Mouse (Mus musculus): Measurements from ENCODE around the gene Togaram1. TPM values are rescaled to one million over a fixed set of nuclear protein-coding genes. Genes with fewer than 3 reads are reported as not detected.
A peak's percentile ranks its signal among the peaks of the same experiment; 100 is the strongest.

Gene Togaram1
- 10 to 100 TPM; 39.1 to 39.4 TPM for total RNA-seq (2021)

GRCm38 (mm10) chr12:64965124-64966026, at the start of gene Togaram1, which contains the start of gene Klhl28:
Gene Togaram1 (plus strand): TSS chr12:64965804.
Gene Klhl28 (minus strand): TSS chr12:64965534.
- DNase-seq (ENCODE audit: extremely low spot score in 1 of 2, low spot score in 2 of 2), result peak; percentile 99 to 100
- intact Hi-C loops (cut with DNase I), result no loop called here

DNA sequence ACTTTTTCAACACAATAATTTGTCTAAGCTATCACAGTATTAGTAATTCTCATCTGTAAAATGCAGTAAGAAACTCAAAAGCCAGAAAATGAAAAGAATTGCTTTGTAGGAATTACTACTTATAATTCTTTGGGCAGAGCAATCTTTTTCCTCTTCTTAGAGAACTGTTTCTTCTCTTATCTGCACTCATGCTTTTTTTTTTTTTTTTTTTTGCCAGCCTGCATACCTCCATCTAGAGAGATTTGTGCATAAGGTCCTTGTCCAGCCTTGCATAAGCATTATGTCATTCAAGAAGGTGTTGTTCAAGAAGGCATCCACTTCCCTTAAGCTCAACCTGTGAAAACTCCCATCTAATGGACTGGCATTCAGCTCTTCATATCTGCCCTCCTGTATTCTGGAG, 48.9 kb upstream of the Togaram1 start:
- intact Hi-C loops (cut with DNase I), result no loop called here
- DNase-seq (ENCODE audit: extremely low spot score in 1 of 2, low spot score in 2 of 2), result no peak

- intact Hi-C loops (cut with DNase I), result no loop called here
Observed at GRCm38 (mm10) chr12:64917578-64918471, 47.8 kb upstream of the Togaram1 start, which contains the start of gene Gm527. Gene Gm527 (plus strand): TSS chr12:64917906.

GRCm38 (mm10) chr12:64937493-64937892, 28.1 kb upstream of the Togaram1 start:
- DNase-seq (ENCODE audit: extremely low spot score in 1 of 2, low spot score in 2 of 2), result no peak
- intact Hi-C loops (cut with DNase I), result no loop called here

More at GRCm38 (mm10) chr12:64917578-64918471, 47.8 kb upstream of the Togaram1 start, which contains the start of gene Gm527:
- peak; percentile 92 to 97 for DNase-seq (ENCODE audit: extremely low spot score in 1 of 2, low spot score in 2 of 2)

DNA sequence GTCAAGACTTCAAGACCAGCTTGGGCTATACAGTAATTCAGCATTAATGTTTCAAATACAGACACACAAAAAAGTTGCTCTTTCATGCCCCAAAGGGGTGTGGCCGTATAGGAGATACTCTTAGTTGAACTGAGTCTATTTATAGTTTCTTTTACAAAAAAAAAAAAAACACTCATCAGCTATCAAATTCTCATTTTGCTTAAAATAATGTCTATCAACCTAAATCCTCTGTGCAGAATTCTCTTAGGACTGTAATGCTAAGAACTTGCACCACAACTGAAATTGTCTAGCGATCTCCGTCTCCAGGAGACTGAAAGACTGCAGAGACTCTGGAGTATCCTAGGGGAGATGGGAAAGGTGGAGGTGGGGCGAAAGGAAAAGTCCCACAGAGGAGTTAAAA, 1.0 kb upstream of the Togaram1 start:
- DNase-seq (ENCODE audit: extremely low spot score in 1 of 2, low spot score in 2 of 2), result no peak
- intact Hi-C loops (cut with DNase I), result no loop called here

- DNase-seq (ENCODE audit: extremely low spot score in 1 of 2, low spot score in 2 of 2), result peak; percentile 23 to 81
- intact Hi-C loops (cut with DNase I), result no loop called here
Observed at GRCm38 (mm10) chr12:64966101-64966631, 562 bp downstream of the Togaram1 start.

DNA sequence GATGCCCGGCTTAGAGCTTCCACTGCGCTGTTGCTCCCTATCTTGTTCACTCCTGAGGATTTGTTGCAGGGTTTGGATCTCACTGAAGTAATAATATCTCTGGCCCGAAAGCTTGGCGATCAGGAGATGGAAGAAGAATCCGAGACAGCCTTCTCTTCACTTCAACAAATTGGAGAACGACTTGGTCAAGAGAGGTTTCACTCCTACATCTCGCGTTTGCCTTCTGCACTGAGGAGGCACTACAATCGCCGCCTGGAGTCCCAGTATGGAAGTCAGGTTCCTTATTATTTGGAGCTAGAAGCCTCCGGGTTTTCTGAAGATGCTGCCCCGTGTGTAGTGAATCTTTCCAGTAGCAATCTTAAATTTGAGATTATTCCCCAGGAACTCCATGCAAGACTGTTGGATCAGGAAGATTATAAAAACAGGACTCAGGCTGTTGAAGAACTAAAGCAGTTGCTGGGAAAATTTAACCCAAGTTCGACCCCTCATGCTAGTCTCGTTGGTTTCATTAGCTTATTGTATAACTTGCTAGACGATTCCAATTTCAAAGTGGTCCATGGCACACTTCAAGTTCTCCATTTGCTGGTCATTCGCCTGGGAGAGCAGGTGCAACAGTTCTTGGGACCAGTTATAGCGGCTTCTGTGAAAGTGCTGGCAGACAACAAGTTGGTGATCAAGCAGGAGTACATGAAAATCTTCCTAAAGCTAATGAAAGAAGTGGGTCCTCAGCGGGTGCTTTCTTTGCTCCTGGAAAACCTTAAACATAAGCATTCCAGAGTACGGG, 1.2 kb downstream of the Togaram1 start:
- peak in 1 of 2 experiments; percentile 21 for DNase-seq (ENCODE audit: extremely low spot score in 1 of 2, low spot score in 2 of 2)
- intact Hi-C loops (cut with DNase I), result no loop called here

DNA sequence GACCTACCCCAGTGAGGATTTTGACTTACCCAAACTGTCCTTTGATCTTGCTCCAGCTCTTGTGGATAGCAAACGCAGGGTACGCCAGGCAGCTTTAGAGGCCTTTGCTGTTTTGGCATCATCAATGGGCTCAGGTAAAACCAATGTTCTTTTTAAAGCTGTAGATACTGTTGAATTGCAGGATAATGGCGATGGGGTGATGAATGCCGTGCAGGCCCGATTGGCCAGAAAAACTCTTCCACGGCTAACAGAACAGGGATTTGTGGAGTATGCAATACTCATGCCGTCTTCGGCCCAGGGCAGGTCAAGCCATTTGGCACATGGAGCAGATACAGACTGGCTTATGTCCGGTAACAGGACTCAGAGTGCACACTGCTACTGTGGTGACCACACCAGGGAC, 1.9 kb downstream of the Togaram1 start:
- intact Hi-C loops (cut with DNase I), result no loop called here
- peak in 1 of 2 experiments; percentile 6 for DNase-seq (ENCODE audit: extremely low spot score in 1 of 2, low spot score in 2 of 2)

GRCm38 (mm10) chr12:64968067-64968466, 2.5 kb downstream of the Togaram1 start:
- intact Hi-C loops (cut with DNase I), result no loop called here
- no peak for DNase-seq (ENCODE audit: extremely low spot score in 1 of 2, low spot score in 2 of 2)

GRCm38 (mm10) chr12:64971399-64971798, 5.8 kb downstream of the Togaram1 start:
- no peak for DNase-seq (ENCODE audit: extremely low spot score in 1 of 2, low spot score in 2 of 2)
- intact Hi-C loops (cut with DNase I), result no loop called here

GRCm38 (mm10) chr12:64972063-64972462, 6.5 kb downstream of the Togaram1 start:
- intact Hi-C loops (cut with DNase I), result no loop called here
- no peak for DNase-seq (ENCODE audit: extremely low spot score in 1 of 2, low spot score in 2 of 2)

GRCm38 (mm10) chr12:64975558-64975957, 10.0 kb downstream of the Togaram1 start:
- no peak for DNase-seq (ENCODE audit: extremely low spot score in 1 of 2, low spot score in 2 of 2)
- intact Hi-C loops (cut with DNase I), result no loop called here

DNA sequence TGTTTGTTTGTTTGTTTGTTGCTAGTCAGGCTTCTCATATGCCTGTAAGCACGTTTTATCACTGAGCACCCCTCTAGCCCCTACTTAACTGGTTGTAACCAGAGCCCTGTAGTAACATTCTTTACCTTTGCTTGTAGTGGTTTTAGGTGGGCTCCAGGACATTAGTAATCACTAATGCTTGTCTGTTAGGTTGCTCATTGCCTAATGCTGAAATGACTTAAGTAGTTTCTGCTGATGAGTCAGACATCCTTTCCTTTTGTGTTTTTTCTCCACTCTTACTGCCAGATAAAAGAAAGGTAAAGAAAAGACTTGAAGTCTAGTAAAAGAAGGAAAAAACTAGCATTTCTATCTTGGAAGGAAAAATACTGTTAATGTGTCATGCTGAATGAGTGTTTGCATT, 10.6 kb downstream of the Togaram1 start:
- intact Hi-C loops (cut with DNase I), result no loop called here
- no peak for DNase-seq (ENCODE audit: extremely low spot score in 1 of 2, low spot score in 2 of 2)

GRCm38 (mm10) chr12:64977518-64977917, 11.9 kb downstream of the Togaram1 start:
- no peak for DNase-seq (ENCODE audit: extremely low spot score in 1 of 2, low spot score in 2 of 2)
- intact Hi-C loops (cut with DNase I), result no loop called here

DNA sequence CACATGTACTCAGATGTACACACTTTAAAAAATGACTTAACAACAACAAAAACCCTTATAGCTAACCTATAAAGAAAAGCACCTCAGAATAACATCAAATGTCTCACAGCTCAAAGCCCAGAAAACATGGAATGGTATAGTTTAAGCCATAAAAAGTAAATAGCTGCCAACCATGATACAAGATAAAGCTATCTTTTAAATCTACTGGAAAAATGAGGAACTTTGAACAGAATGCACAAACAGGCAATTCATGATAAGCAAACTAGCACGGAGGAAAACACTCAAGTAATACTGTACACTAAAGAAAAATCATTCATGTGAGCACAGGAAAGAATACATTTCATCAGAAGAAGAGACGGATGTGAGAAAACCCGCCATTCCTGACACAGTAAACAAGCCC, 42.1 kb downstream of the Togaram1 start:
- no peak for DNase-seq (ENCODE audit: extremely low spot score in 1 of 2, low spot score in 2 of 2)
- intact Hi-C loops (cut with DNase I), result loop anchor here (5.0 kb wide), 1 partner anchor 50 kb away; no protein-coding TSS in a partner anchor

GRCm38 (mm10) chr12:65022842-65023241, 57.2 kb downstream of the Togaram1 start:
- intact Hi-C loops (cut with DNase I), result no loop called here
- no peak for DNase-seq (ENCODE audit: extremely low spot score in 1 of 2, low spot score in 2 of 2)

- intact Hi-C loops (cut with DNase I), result no loop called here
- DNase-seq (ENCODE audit: extremely low spot score in 1 of 2, low spot score in 2 of 2), result no peak
Observed at GRCm38 (mm10) chr12:65035839-65036189, 70.2 kb downstream of the Togaram1 start.

DNA sequence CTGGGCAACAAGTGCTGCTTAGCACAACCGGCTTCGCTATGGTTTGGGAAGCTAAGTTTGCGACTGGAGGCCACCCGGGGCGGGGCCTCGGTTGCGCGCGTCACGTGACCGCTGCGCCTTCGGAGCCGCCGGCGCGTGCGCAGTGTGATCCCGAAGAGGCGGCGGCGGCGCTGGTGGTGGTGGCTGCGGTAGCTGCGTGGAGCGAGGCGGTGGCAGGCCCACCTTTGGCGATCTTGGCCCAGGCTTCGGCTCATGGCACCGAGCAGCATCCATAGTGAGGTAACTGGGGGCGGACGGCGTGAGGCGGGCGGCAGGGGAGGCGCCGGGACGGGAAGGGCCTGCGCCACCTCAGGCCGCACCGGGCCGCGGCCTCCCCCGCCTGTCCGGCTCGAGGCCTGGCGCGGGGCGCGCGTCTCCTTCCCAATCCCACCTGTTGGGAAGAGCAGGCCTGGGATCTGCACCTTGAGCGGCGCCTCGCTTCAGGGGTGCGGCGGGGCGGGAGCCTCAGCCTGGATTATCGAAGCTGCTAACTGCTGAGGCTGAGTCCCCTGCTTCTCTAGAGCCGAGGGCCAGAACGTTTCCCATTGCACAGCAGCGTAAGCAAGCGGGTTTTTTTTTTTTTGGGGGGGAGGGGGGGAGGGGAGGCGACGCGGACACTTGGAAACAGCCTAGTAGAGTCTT, 70.7 kb downstream of the Togaram1 start, which contains the start of gene Prpf39:
TSS of gene Prpf39 (plus strand) at position 144 of the 681 bp plus-strand sequence.
- intact Hi-C loops (cut with DNase I), result no loop called here
- DNase-seq (ENCODE audit: extremely low spot score in 1 of 2, low spot score in 2 of 2), result peak; percentile 87 to 95
